Mouse (Mus musculus) midbrain, embryonic 14.5 days (tissue): Measurements from ENCODE around the gene Nrm. TPM values are rescaled to one million over a fixed set of nuclear protein-coding genes. Genes with fewer than 3 reads are reported as not detected.

Source experiments
- microRNA-seq: library from miRNA; unstranded; fragments of <30 nt; microRNA quantifications from one replicate; pipeline ENCODE4, GENCODE M21; 2016
- polyA plus RNA-seq: library from polyadenylated mRNA; unstranded; fragments of >200 nt; fragmentation: Nextera tagmentation; extraction: Ambion mirVana; gene quantifications from 2 replicates; pipeline ENCODE4 v1.2.1, GENCODE M21; 2014

The Nrm gene
- polyA plus RNA-seq, 1 experiment from 2014 or later: 20.2 TPM

Small RNA genes lying within 50 kb of the gene (microRNA-seq; reads per million reads assigned to microRNA genes)
- gene Gm28033: not detected

Other genes starting within 250 kb of the Nrm start
- not detected in 2 replicates for gene Gm9573, start 234.7 kb upstream of the Nrm start, polyA plus RNA-seq
- not detected in 2 replicates for gene Mucl3, start 217.6 kb upstream of the Nrm start, polyA plus RNA-seq
- gene Vars2, start 193.7 kb upstream of the Nrm start, polyA plus RNA-seq: 9.5 and 14.8 TPM in 2 replicates
- gene Gtf2h4, start 187.6 kb upstream of the Nrm start, polyA plus RNA-seq: 23.6 and 25.5 TPM in 2 replicates
- 52.9 and 87.2 TPM in 2 replicates for gene Ddr1, start 156.7 kb upstream of the Nrm start, polyA plus RNA-seq
- 3.3 and 4.0 TPM in 2 replicates for gene Ier3, start 39.6 kb upstream of the Nrm start, polyA plus RNA-seq
- 59.9 and 74.0 TPM in 2 replicates for gene Flot1, start 38.1 kb upstream of the Nrm start, polyA plus RNA-seq
- gene Tubb5, start 23.0 kb upstream of the Nrm start, polyA plus RNA-seq: 1,880 and 2,054 TPM in 2 replicates
- 7.3 and 8.2 TPM in 2 replicates for gene Mdc1, start 19.8 kb upstream of the Nrm start, polyA plus RNA-seq
- gene Ppp1r18, start 4.3 kb downstream of the Nrm start, polyA plus RNA-seq: 17.4 and 21.0 TPM in 2 replicates
- gene Dhx16, start 18.5 kb downstream of the Nrm start, polyA plus RNA-seq: 27.4 and 30.7 TPM in 2 replicates
- 50.7 and 70.0 TPM in 2 replicates for gene 2310061I04Rik, start 36.1 kb downstream of the Nrm start, polyA plus RNA-seq
- 478 and 503 TPM in 2 replicates for gene Atat1, start 48.8 kb downstream of the Nrm start, polyA plus RNA-seq
- 54.9 and 55.3 TPM in 2 replicates for gene Mrps18b, start 55.1 kb downstream of the Nrm start, polyA plus RNA-seq
- 36.3 and 45.2 TPM in 2 replicates for gene Ppp1r10, start 55.1 kb downstream of the Nrm start, polyA plus RNA-seq
- gene Abcf1, start 108.4 kb downstream of the Nrm start, polyA plus RNA-seq: 64.9 and 82.4 TPM in 2 replicates
- gene Gnl1, start 118.5 kb downstream of the Nrm start, polyA plus RNA-seq: 42.4 and 49.6 TPM in 2 replicates
- gene Prr3, start 118.9 kb downstream of the Nrm start, polyA plus RNA-seq: 80.3 and 87.3 TPM in 2 replicates
- 7.4 and 9.8 TPM in 2 replicates for gene H2-T24, start 159.2 kb downstream of the Nrm start, polyA plus RNA-seq
- 4.4 TPM in 2 replicates for gene H2-T23, start 171.5 kb downstream of the Nrm start, polyA plus RNA-seq
- 4.8 and 7.5 TPM in 2 replicates for gene H2-T22, start 181.4 kb downstream of the Nrm start, polyA plus RNA-seq
- not detected in 2 replicates for gene Gm6034, start 181.6 kb downstream of the Nrm start, polyA plus RNA-seq
- gene Gm11127, start 197.1 kb downstream of the Nrm start, polyA plus RNA-seq: not detected in 2 replicates